Comparison of ENCODE assay signal across 28 mouse cellular contexts in genomic region chr1:53076656-53077055, GRCm38 (mm10). TPM values are rescaled to one million over a fixed set of nuclear protein-coding genes. Genes with fewer than 3 reads are reported as not detected.
DNase-seq lines count a peak whose midpoint lies in the region; ATAC-seq lines count a peak whose summit lies in the region.
"Had no signal": no experiment of that assay in that cellular context is flagged by ENCODE, and none has a peak within 500 bp of the region (broad histone marks: within the 10 kb centered on the region; RNA-seq: fewer than 3 reads in every experiment).

No protein-coding gene starts in this region.

- no peak overlapping the region for H3K27ac ChIP-seq in neural tube, embryonic 15.5 days (replicated peaks)
- H3K27ac ChIP-seq: forebrain, embryonic 13.5 days; heart, embryonic 13.5 days; hindbrain, embryonic 10.5 days; hindbrain, embryonic 15.5 days; limb, embryonic 13.5 days; macrophage had no signal

- no peak for ATAC-seq in neural tube, embryonic 15.5 days (ENCODE audit: low FRiP score)
- ATAC-seq: forebrain, embryonic 13.5 days; inflammation-experienced regulatory T-cells, adult 6 months had no signal

- H3K9ac ChIP-seq in neural tube, embryonic 15.5 days (replicated peaks), result no peak overlapping the region
- H3K9ac ChIP-seq: forebrain, embryonic 13.5 days; heart, embryonic 13.5 days; hindbrain, embryonic 15.5 days; limb, embryonic 13.5 days had no signal

- intact Hi-C loops in heart, postnatal 10 days (cut with DNase I), result no loop called here

- no peaks in the 10 kb centered on the region for H3K9me3 ChIP-seq in neural tube, embryonic 15.5 days (replicated peaks)
- H3K9me3 ChIP-seq: forebrain, embryonic 13.5 days; heart, embryonic 13.5 days; hindbrain, embryonic 10.5 days; hindbrain, embryonic 15.5 days; limb, embryonic 13.5 days had no signal

- no peaks in the 10 kb centered on the region for H3K4me1 ChIP-seq in neural tube, embryonic 15.5 days
- H3K4me1 ChIP-seq: forebrain, embryonic 13.5 days; heart, embryonic 13.5 days; hindbrain, embryonic 10.5 days; hindbrain, embryonic 15.5 days; limb, embryonic 13.5 days had no signal

- no peaks in the 10 kb centered on the region for H3K36me3 ChIP-seq in neural tube, embryonic 15.5 days
- H3K36me3 ChIP-seq: heart, embryonic 13.5 days; hindbrain, embryonic 10.5 days; hindbrain, embryonic 15.5 days; limb, embryonic 13.5 days had no signal

- 84% methylated on average over 3 of the region's 3 CpGs for WGBS in neural tube, embryonic 15.5 days

- peak; percentile 17 for DNase-seq in cerebellum, adult 11-12 months
- no peak for DNase-seq in cerebellum, adult 8-10 months
- peak; percentile 3 for DNase-seq in 3T3-L1 (ENCODE audit: low read depth, low spot score)
- peak; percentile 14 to 31 for DNase-seq in cerebellum, adult 18-20 months
- peak; percentile 62 to 64 for DNase-seq in cerebellum, postnatal 14 days
- DNase-seq in heart, postnatal 10 days, result no peak
- DNase-seq: adrenal gland, postnatal 36 days; gastrocnemius, postnatal 10 days; heart, postnatal 14 days; kidney, adult 11 months; kidney, postnatal 14 days; lung, postnatal 10 days; midbrain, embryonic 14.5 days; spleen, adult 18-20 months; thymus, postnatal 4 days had no signal

- H3K4me3 ChIP-seq in neural tube, embryonic 15.5 days (replicated peaks), result no peak overlapping the region
- H3K4me3 ChIP-seq: forebrain, embryonic 13.5 days; heart, embryonic 13.5 days; hindbrain, embryonic 10.5 days; hindbrain, embryonic 15.5 days; limb, embryonic 13.5 days had no signal

- no peak overlapping the region for H3K4me2 ChIP-seq in neural tube, embryonic 15.5 days
- H3K4me2 ChIP-seq: forebrain, embryonic 13.5 days; heart, embryonic 13.5 days; hindbrain, embryonic 15.5 days; limb, embryonic 13.5 days; liver, embryonic 11.5 days had no signal

- H3K27me3 ChIP-seq in neural tube, embryonic 15.5 days (replicated peaks), result no peaks in the 10 kb centered on the region
- H3K27me3 ChIP-seq: forebrain, embryonic 13.5 days; heart, embryonic 13.5 days; hindbrain, embryonic 15.5 days; limb, embryonic 13.5 days had no signal

RNA-seq across cellular contexts. Expression of gene Mstn, which starts 15.2 kb away (rescaled TPM):
- polyA plus RNA-seq in neural tube, embryonic 15.5 days (2015; fragmentation: Nextera tagmentation; extraction: Ambion mirVana), result 0.74 and 0.81 TPM in 2 replicates
- total RNA-seq in heart, postnatal 10 days (2021), result not detected
- total RNA-seq: adrenal gland, adult 18-20 months; adrenal gland, postnatal 36 days; MEL; monocyte, adult 5-6 weeks had no signal
- polyA plus RNA-seq: kidney, embryonic 14.5 days; macrophage had no signal

RNA-seq across cellular contexts. Expression of gene 1700019D03Rik, which starts 56.7 kb away (rescaled TPM):
- polyA plus RNA-seq in neural tube, embryonic 15.5 days (2015; fragmentation: Nextera tagmentation; extraction: Ambion mirVana), result 5.3 and 5.7 TPM in 2 replicates
- 1 to 10 TPM; 1.8 to 2.1 TPM for total RNA-seq in heart, postnatal 10 days (2021)
- total RNA-seq: MEL had no signal
- polyA plus RNA-seq: macrophage had no signal

Comparison
In these comparisons a context has a peak if more than half of its experiments do, and no peak if none do; other contexts are left out.
1. DNase-seq: peak in cerebellum, adult 11-12 months (single experiment), 3T3-L1 (single experiment), cerebellum, adult 18-20 months (2 of 2) and cerebellum, postnatal 14 days (2 of 2); none in cerebellum, adult 8-10 months (single experiment) and heart, postnatal 10 days (0 of 2).